Mouse (Mus musculus): ENCODE data around the gene Vps72.

DNA sequence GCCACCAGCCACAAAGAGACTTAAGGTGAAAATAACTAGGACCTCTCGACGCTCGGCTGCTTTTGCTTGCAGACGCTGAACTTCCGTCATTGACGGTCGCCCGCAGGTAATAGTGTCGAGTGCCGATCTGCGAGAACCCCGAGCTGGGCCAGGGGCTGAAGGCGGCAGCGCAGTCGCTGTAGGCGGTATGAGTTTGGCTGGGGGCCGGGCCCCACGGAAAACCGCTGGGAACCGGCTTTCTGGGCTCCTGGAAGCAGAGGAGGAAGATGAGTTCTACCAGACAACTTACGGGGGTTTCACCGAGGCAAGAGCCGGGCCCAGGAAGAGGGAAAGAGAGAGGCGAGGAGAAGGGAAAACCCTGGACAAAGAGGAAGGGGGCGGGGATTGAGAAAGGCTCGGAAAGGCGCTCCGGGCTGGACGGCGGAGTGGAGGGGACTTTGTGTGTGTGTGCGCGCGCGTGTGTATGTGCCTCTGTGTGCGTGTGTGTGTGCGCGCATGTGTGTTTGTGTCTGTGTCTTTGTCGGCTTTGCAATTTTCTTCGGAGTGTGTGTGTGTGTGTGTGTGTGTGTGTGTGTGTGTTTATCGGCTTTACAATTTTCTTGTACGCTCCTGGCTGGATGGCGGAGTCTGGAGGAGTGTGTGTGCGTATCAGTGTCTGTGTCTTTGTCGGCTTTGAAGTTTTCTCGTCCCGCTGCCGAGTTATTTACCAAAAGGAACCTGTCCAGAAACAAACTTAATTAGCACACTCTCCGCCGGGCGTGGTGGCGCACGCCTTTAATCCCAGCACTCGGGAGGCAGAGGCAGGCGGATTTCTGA lies at the start of gene Vps72:
- peak; percentile 72 for TF ChIP-seq POLR2A (IDR thresholded peaks at IDR 0.05; ENCODE audit: control insufficient read depth, low read depth, low read length)
- TF ChIP-seq CTCF (IDR thresholded peaks at IDR 0.05; ENCODE audit: control insufficient read depth, insufficient read depth, insufficient replicate concordance, low read depth, low read length): no peak

Data from testis, adult 2 months (tissue).